Mouse (Mus musculus) spleen, adult 2 months (tissue): ENCODE data around the gene Syt7.

ENCODE experiments used
- CTCF ChIP-seq: fragments of 200-500 bp; IDR thresholded peaks from 2 replicates; pipeline ENCODE4 v1.5.1; 2011; ENCODE audit warnings: mild to moderate bottlenecking, inconsistent platforms; ENCODE audit not compliant: insufficient read depth, insufficient read length, insufficient replicate concordance; ENCODE audit errors: extremely low read depth
- POLR2A ChIP-seq: fragments of 200-500 bp; IDR thresholded peaks from 2 replicates; pipeline ENCODE4 v1.6.1; 2011; ENCODE audit warnings: low read depth, low read length, inconsistent platforms

GRCm38 (mm10) chr19:10436726-10437125 is 47.8 kb downstream of the Syt7 start:
- no peak for TF ChIP-seq CTCF
- no peak for TF ChIP-seq POLR2A
